Mouse (Mus musculus): Measurements from ENCODE around the gene Lgals12.

- TF ChIP-seq CTCF (IDR thresholded peaks at IDR 0.05; ENCODE audit: low read depth, low read length) = no peak
- TF ChIP-seq POLR2A (IDR thresholded peaks at IDR 0.05; ENCODE audit: borderline replicate concordance, low read depth, low read length) = no peak
Observed at GRCm38 (mm10) chr19:7553441-7553840, 53.6 kb downstream of the Lgals12 start.

Data from bone marrow macrophage, adult 2 months (primary cell).